Mouse (Mus musculus) spleen, adult 2 months (tissue): ENCODE measurements around the gene Colgalt1. TPM values are rescaled to one million over a fixed set of nuclear protein-coding genes. Genes with fewer than 3 reads are reported as not detected.

Experiments used
- DNase-seq, 2 experiments: peaks; one replicate each; pipeline versions ENCODE4 v3.0.0 to v3.0.0-alpha.2; 2012 to 2021; ENCODE audit warnings: low spot score in 2 of 2, low read depth in 1 of 2
- H3K27ac ChIP-seq: fragments of 200-500 bp; 2 replicates; pipeline ENCODE4 v1.5.1; 2012; ENCODE audit warnings: low read length, inconsistent platforms; ENCODE audit not compliant: insufficient read depth
- H3K27me3 ChIP-seq: fragments of 200-500 bp; 2 replicates; pipeline ENCODE4 v1.6.1; 2012; ENCODE audit warnings: mild to moderate bottlenecking, moderate library complexity, low read length, inconsistent platforms; ENCODE audit not compliant: control insufficient read depth, insufficient read depth
- H3K36me3 ChIP-seq: fragments of 200-500 bp; 2 replicates; pipeline ENCODE4 v1.6.1; 2012; ENCODE audit warnings: mild to moderate bottlenecking, low read length, inconsistent platforms; ENCODE audit not compliant: control insufficient read depth, insufficient read depth
- H3K4me1 ChIP-seq: fragments of 200-500 bp; 2 replicates; pipeline ENCODE4 v1.6.1; 2011; ENCODE audit warnings: inconsistent platforms; ENCODE audit not compliant: control insufficient read depth, insufficient read depth, insufficient read length
- H3K4me3 ChIP-seq: fragments of 200-500 bp; 2 replicates; pipeline ENCODE4 v1.5.1; 2011; ENCODE audit warnings: mild to moderate bottlenecking, inconsistent platforms; ENCODE audit not compliant: insufficient read depth, insufficient read length; ENCODE audit errors: extremely low read depth
- CTCF ChIP-seq: fragments of 200-500 bp; IDR thresholded peaks from 2 replicates; pipeline ENCODE4 v1.5.1; 2011; ENCODE audit warnings: mild to moderate bottlenecking, inconsistent platforms; ENCODE audit not compliant: insufficient read depth, insufficient read length, insufficient replicate concordance; ENCODE audit errors: extremely low read depth
- POLR2A ChIP-seq: fragments of 200-500 bp; IDR thresholded peaks from 2 replicates; pipeline ENCODE4 v1.6.1; 2011; ENCODE audit warnings: low read depth, low read length, inconsistent platforms
- WGBS: fragments of 180-500 bp; shearing (Covaris S2); methylation state at CpG from one replicate; pipeline ENCODE4 v1.1.7; 2018; 5-methylcytosine and 5-hydroxymethylcytosine counted together
- polyA plus RNA-seq: library from polyadenylated mRNA; depleted of rRNA; stranded (reverse); fragments of >200 nt; gene quantifications from 2 replicates; pipeline ENCODE4 v1.2.3, GENCODE M21; 2012

Gene Colgalt1
- polyA plus RNA-seq, 1 experiment = 159 TPM

DNA sequence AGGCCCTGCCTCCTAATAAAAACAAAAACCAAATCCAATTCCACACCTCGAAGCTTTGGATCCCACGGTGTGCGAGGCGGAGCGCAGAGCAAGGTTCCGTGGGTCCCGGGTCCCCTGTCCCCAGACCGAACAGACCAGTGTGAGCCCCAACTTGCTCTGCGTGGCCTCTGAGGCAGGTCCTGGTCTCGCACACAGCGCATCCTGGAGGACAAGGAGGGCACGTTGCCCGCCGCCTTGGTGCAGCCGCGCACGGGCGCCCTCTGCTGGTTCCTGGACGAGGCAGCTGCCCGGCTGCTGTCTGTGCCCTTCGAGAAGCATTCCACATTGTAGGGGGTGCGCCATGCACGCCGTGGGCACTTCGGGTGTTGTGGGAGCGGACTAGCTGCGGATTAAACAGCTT is 14.9 kb upstream of the Colgalt1 start:
- WGBS = 15% methylated on average over 27 of the region's 27 CpGs
- H3K27ac ChIP-seq = peak overlapping the region; percentile 84
- H3K36me3 ChIP-seq = no peaks in the 10 kb centered on the region
- TF ChIP-seq POLR2A = no peak
- peak; percentile 99 for TF ChIP-seq CTCF
- H3K4me3 ChIP-seq = no peak overlapping the region
- H3K27me3 ChIP-seq = no peaks in the 10 kb centered on the region
- H3K4me1 ChIP-seq = peaks cover 27% of the 10 kb centered on the region; the same call in 1 of the 2 replicates
- DNase-seq = peak; percentile 68 to 88

GRCm38 (mm10) chr8:71596384-71596783 is 14.4 kb upstream of the Colgalt1 start:
- H3K36me3 ChIP-seq = no peaks in the 10 kb centered on the region

DNA sequence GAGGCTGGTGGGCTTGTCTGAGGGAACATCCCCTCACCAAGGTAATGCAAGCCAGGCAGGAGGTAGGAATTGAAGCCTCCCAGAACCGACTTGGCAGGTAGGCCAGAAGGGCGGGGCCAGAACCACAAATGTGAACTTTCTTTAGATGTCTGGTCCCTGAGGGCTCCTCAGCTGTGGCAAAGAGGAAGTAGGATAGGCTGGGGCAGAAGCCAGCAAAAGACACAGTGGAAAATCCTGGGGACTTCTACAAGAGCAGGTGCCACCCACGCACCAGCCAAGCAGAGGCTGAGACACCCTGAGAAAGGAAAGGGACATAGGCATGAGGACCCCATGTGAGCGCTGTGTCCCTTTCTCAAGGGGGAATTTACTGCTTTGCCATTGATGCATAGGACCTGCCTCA is 14.0 kb upstream of the Colgalt1 start:
- WGBS = 12% methylated on average over 4 of the region's 4 CpGs
- Histone ChIP-seq H3K36me3 (no peaks in the 10 kb centered on the region), H3K27ac (peak overlapping the region; percentile 84)

More at GRCm38 (mm10) chr8:71596384-71596783, 14.4 kb upstream of the Colgalt1 start:
- Histone ChIP-seq H3K4me1 (peaks cover 24% of the 10 kb centered on the region; the same call in 1 of the 2 replicates), H3K27me3 (no peaks in the 10 kb centered on the region), H3K4me3 (peak overlapping the region; percentile 9; the same call in 1 of the 2 replicates), H3K27ac (peak overlapping the region; percentile 84)
- TF ChIP-seq POLR2A (no peak), CTCF (no peak)
- no peak for DNase-seq
- 56% methylated on average over 6 of the region's 6 CpGs for WGBS

GRCm38 (mm10) chr8:71597451-71597850 is 13.3 kb upstream of the Colgalt1 start, which contains the start of gene Fam129c:
Gene Fam129c, plus strand, starts transcription at chr8:71597648.
- Histone ChIP-seq H3K4me1 (peaks cover 33% of the 10 kb centered on the region), H3K27ac (peak within 1 kb of the TSS; percentile 84), H3K27me3 (no peaks in the 10 kb centered on the region), H3K4me3 (peak within 1 kb of the TSS; percentile 50), H3K36me3 (no peaks in the 10 kb centered on the region)
- WGBS = 43% methylated on average over 3 of the region's 3 CpGs
- DNase-seq = peak in 1 of 2 experiments; percentile 64
- no peak for TF ChIP-seq CTCF
- TF ChIP-seq POLR2A = no peak

More for the DNA sequence above, 14.0 kb upstream of the Colgalt1 start:
- TF ChIP-seq POLR2A (no peak), CTCF (no peak)
- Histone ChIP-seq H3K4me3 (peak overlapping the region; percentile 10), H3K4me1 (peaks cover 27% of the 10 kb centered on the region; the same call in 1 of the 2 replicates), H3K27me3 (no peaks in the 10 kb centered on the region)
- DNase-seq = peak; percentile 75 to 81

DNA sequence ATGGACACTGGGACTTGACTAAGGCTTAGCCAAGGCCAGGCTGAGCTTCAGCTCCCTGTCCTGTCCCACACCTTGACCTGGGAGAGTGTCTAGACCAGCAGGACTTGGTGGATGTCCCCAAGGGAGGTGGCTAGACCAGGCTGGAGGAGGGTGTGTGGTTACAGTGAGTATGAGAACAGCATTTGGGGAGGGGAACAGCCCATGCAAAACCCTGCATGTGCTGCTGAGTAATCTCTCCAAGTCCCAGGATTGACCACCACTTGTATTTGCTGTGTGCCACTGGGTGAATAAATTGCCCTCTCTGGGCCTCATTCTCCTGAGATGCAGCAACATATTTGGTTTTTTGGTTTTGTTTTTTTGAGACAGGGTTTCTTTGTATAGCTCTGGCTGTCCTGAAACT is 12.4 kb upstream of the Colgalt1 start:
- H3K27ac ChIP-seq = peak overlapping the region; percentile 84
- H3K36me3 ChIP-seq = no peaks in the 10 kb centered on the region
- TF ChIP-seq POLR2A (no peak), CTCF (no peak)
- H3K4me3 ChIP-seq = peak overlapping the region; percentile 50
- peaks cover 34% of the 10 kb centered on the region for H3K4me1 ChIP-seq
- DNase-seq = no peak
- no peaks in the 10 kb centered on the region for H3K27me3 ChIP-seq

DNA sequence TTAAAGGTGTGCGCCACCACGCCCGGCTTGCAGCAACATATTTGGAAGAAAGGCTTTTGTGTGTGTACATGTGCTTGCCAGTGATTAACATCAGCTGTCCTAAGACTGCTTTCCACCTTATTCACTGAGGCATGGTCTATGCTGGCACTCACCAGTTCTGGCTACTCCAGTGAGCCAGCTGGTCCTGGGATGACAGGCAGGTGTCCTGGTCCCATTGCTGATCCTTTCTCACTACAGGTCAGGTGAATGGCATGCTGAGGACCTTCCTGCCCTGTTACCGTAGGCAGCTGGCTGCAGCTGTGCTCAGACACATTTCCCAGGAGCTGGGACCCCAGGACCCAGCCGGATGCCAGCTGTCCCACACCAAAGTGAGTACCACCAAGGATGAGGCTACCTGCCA is 12.0 kb upstream of the Colgalt1 start:
- Histone ChIP-seq H3K27me3 (no peaks in the 10 kb centered on the region), H3K36me3 (no peaks in the 10 kb centered on the region), H3K27ac (no peak overlapping the region), H3K4me1 (peaks cover 34% of the 10 kb centered on the region), H3K4me3 (peak overlapping the region; percentile 32; the same call in 1 of the 2 replicates)
- TF ChIP-seq CTCF = no peak
- no peak for TF ChIP-seq POLR2A
- no peak for DNase-seq
- 86% methylated on average over 5 of the region's 5 CpGs for WGBS

- Histone ChIP-seq H3K36me3 (peaks cover 8% of the 10 kb centered on the region), H3K4me3 (peak overlapping the region; percentile 43; the same call in 1 of the 2 replicates), H3K27ac (no peak overlapping the region), H3K4me1 (peaks cover 21% of the 10 kb centered on the region), H3K27me3 (no peaks in the 10 kb centered on the region)
- no peak for TF ChIP-seq POLR2A
- TF ChIP-seq CTCF = no peak
- peak in 1 of 2 experiments; percentile 48 for DNase-seq
- WGBS = 13% methylated on average over 65 of the region's 65 CpGs
These were observed 8.7 kb upstream of the Colgalt1 start for GRCm38 (mm10) chr8:71601939-71602665.
